In the genomic region with DNA sequence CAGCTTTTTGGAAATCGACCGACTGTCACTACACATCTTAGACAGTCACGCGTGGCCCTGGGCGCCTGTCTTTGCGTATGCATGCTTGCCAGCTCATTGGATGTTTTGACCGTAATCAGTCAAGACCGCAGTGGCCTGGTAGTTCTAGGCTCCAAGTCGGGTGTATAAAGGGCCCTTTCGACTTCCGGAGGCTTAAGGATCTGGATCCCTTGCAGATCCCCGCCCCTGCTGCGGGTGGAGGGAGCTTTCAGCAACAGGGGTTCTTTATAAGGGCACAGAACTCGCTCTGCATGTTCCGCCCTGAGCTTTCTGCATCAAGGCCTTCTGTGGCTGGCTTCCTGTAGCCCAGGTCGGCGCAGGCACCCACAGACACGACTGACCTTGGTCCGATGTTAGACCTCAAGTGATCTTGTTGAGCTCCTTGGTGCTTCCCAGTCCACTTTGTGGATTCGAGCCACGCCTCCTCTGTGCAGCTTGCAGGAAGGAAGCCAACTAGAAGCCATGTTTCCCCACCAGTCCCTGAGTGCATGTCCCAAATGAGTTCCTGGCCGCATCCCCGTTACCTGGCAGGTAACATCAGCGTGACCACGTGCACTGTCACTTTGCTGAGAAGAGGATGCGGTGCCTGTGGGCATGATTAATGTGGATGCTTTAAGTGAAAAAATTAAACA, we compare ENCODE assay signal across 8 mouse cellular contexts. TPM values are rescaled to one million over a fixed set of nuclear protein-coding genes. Genes with fewer than 3 reads are reported as not detected.
A peak's percentile ranks its signal among the peaks of the same experiment; 100 is the strongest.
DNase-seq lines count a peak whose midpoint lies in the region; ATAC-seq and TF ChIP-seq lines count a peak whose summit lies in the region.

Gene Bzw2 (minus strand): TSS at position 443 of the 671 bp plus-strand sequence.

- TF ChIP-seq CTCF in small intestine, adult 2 months (IDR thresholded peaks at IDR 0.05; ENCODE audit: extremely low read depth, insufficient read length, insufficient replicate concordance, low read depth, low read length), result no peak

- DNase-seq in 3134 (ENCODE audit: extremely low read depth, insufficient read length, low spot score), result peak; percentile 88
- DNase-seq in adrenal gland, postnatal 25 days, result peak; percentile 52
- peak; percentile 73 for DNase-seq in embryonic facial prominence, embryonic 11.5 days (ENCODE audit: low spot score)
- peak; percentile 82 for DNase-seq in kidney, adult 11 months
- peak; percentile 77 for DNase-seq in limb, embryonic 10.5 days (ENCODE audit: low spot score)

- H3K4me2 ChIP-seq in embryonic facial prominence, embryonic 11.5 days (ENCODE audit: low read depth, low read length), result peak within 1 kb of the TSS; percentile 74
- H3K4me2 ChIP-seq in midbrain, embryonic 12.5 days (replicated peaks), result peak within 1 kb of the TSS; percentile 78

- peak within 1 kb of the TSS; percentile 67 for H3K9ac ChIP-seq in embryonic facial prominence, embryonic 11.5 days (replicated peaks; ENCODE audit: low read length)
- peak within 1 kb of the TSS; percentile 82 for H3K9ac ChIP-seq in midbrain, embryonic 12.5 days (replicated peaks)

- H3K4me3 ChIP-seq in embryonic facial prominence, embryonic 11.5 days (ENCODE audit: low read depth, low read length), result peak within 1 kb of the TSS; percentile 79
- peak within 1 kb of the TSS; percentile 85 for H3K4me3 ChIP-seq in limb, embryonic 10.5 days
- H3K4me3 ChIP-seq in midbrain, embryonic 12.5 days, result peak within 1 kb of the TSS; percentile 91
- peak within 1 kb of the TSS; percentile 97 for H3K4me3 ChIP-seq in small intestine, adult 2 months (ENCODE audit: low read depth, low read length)

- 0 out of 2 replicates have a peak, but pooled peaks have one; percentile 18 for TF ChIP-seq POLR2A in small intestine, adult 2 months (IDR thresholded peaks at IDR 0.05; ENCODE audit: low read depth, low read length)

- no peaks in the 10 kb centered on the region for H3K36me3 ChIP-seq in embryonic facial prominence, embryonic 11.5 days (replicated peaks; ENCODE audit: control insufficient read depth, insufficient read depth, low read depth, low read length)
- peaks cover 10% of the 10 kb centered on the region; the same call in 1 of the 2 replicates for H3K36me3 ChIP-seq in limb, embryonic 10.5 days
- no peaks in the 10 kb centered on the region for H3K36me3 ChIP-seq in midbrain, embryonic 12.5 days
- H3K36me3 ChIP-seq in small intestine, adult 2 months (ENCODE audit: control insufficient read depth, insufficient read depth, low read length), result peaks cover 2% of the 10 kb centered on the region; the same call in 1 of the 2 replicates

- H3K4me1 ChIP-seq in embryonic facial prominence, embryonic 11.5 days (ENCODE audit: control insufficient read depth, insufficient read depth, low read length), result no peaks in the 10 kb centered on the region
- peaks cover 23% of the 10 kb centered on the region for H3K4me1 ChIP-seq in limb, embryonic 10.5 days
- peaks cover 22% of the 10 kb centered on the region for H3K4me1 ChIP-seq in midbrain, embryonic 12.5 days
- H3K4me1 ChIP-seq in small intestine, adult 2 months (ENCODE audit: control insufficient read depth, insufficient read depth, insufficient read length, low read length), result peaks cover 5% of the 10 kb centered on the region; the same call in 1 of the 2 replicates

- 4% methylated on average over 26 of the region's 26 CpGs for WGBS in embryonic facial prominence, embryonic 11.5 days
- WGBS in limb, embryonic 10.5 days, result 4% methylated on average over 26 of the region's 26 CpGs
- 4% methylated on average over 26 of the region's 26 CpGs for WGBS in midbrain, embryonic 12.5 days
- under 1% methylated on average over 26 of the region's 26 CpGs for WGBS in small intestine, adult 2 months

- H3K9me3 ChIP-seq in embryonic facial prominence, embryonic 11.5 days (replicated peaks; ENCODE audit: control insufficient read depth, low read length), result no peaks in the 10 kb centered on the region
- H3K9me3 ChIP-seq in limb, embryonic 10.5 days (replicated peaks), result no peaks in the 10 kb centered on the region
- H3K9me3 ChIP-seq in midbrain, embryonic 12.5 days, result no peaks in the 10 kb centered on the region

- H3K27ac ChIP-seq in embryonic facial prominence, embryonic 11.5 days (replicated peaks; ENCODE audit: low read depth, low read length), result peak within 1 kb of the TSS; percentile 75
- peak within 1 kb of the TSS; percentile 97 for H3K27ac ChIP-seq in limb, embryonic 10.5 days
- peak within 1 kb of the TSS; percentile 82 for H3K27ac ChIP-seq in midbrain, embryonic 12.5 days (replicated peaks)
- peak within 1 kb of the TSS; percentile 90 for H3K27ac ChIP-seq in small intestine, adult 2 months (ENCODE audit: insufficient read depth, low read depth, low read length)

- H3K27me3 ChIP-seq in embryonic facial prominence, embryonic 11.5 days (ENCODE audit: control insufficient read depth, insufficient read depth, low read length), result no peaks in the 10 kb centered on the region
- no peaks in the 10 kb centered on the region for H3K27me3 ChIP-seq in limb, embryonic 10.5 days (ENCODE audit: low read depth, poor library complexity, severe bottlenecking)
- no peaks in the 10 kb centered on the region for H3K27me3 ChIP-seq in midbrain, embryonic 12.5 days
- no peaks in the 10 kb centered on the region for H3K27me3 ChIP-seq in small intestine, adult 2 months (ENCODE audit: control insufficient read depth, insufficient read depth, low read length)

- ATAC-seq in embryonic facial prominence, embryonic 11.5 days (replicated peaks; ENCODE audit: insufficient number of reproducible peaks, low FRiP score, low TSS enrichment, low read depth), result 0 out of 2 replicates have a peak, but pooled peaks have one; percentile 2
- peak; percentile 42 for ATAC-seq in granulocyte monocyte progenitor cell, adult 5-6 weeks (replicated peaks; ENCODE audit: poor library complexity, severe bottlenecking)
- peak; percentile 0; the same call in 1 of the 2 replicates for ATAC-seq in midbrain, embryonic 12.5 days (ENCODE audit: low FRiP score, low read depth)

RNA-seq across cellular contexts. Expression of gene Bzw2, which starts in this region (rescaled TPM):
- total RNA-seq in adrenal gland, postnatal 25 days (2021), result 23.9 and 27.7 TPM in 2 replicates
- 351 and 387 TPM in 2 replicates for polyA plus RNA-seq in embryonic facial prominence, embryonic 11.5 days (2014; fragmentation: Nextera tagmentation; extraction: Ambion mirVana)
- total RNA-seq in granulocyte monocyte progenitor cell, adult 5-6 weeks (2014; fragmentation: Nextera tagmentation), result 133 and 156 TPM in 2 replicates
- total RNA-seq in granulocyte monocyte progenitor cell, adult 5-6 weeks (2017), result 139 and 142 TPM in 2 replicates
- 293 and 316 TPM in 2 replicates for polyA plus RNA-seq in limb, embryonic 10.5 days (2016; fragmentation: Nextera tagmentation; extraction: Ambion mirVana)
- polyA plus RNA-seq in midbrain, embryonic 12.5 days (2016; fragmentation: Nextera tagmentation; extraction: Ambion mirVana), result 292 and 313 TPM in 2 replicates
- 2.5 and 4.8 TPM in 2 replicates for polyA plus RNA-seq in small intestine, adult 2 months (2012; rRNA removed)

Comparison
In these comparisons a context has a peak if more than half of its experiments do, and no peak if none do; other contexts are left out.
1. Peak in every context shown above with its lines: DNase-seq, ATAC-seq, H3K4me3 ChIP-seq and H3K27ac ChIP-seq.
2. RNA of gene Bzw2 (polyA plus RNA-seq): 351 to 387 TPM in embryonic facial prominence, embryonic 11.5 days, 293 to 316 TPM in limb, embryonic 10.5 days and 292 to 313 TPM in midbrain, embryonic 12.5 days; 2.5 to 4.8 TPM in small intestine, adult 2 months; every median in the first group is over 10 times any median in the second.